In genomic region chr1:105988903-105989639, GRCm38 (mm10) we compare ENCODE assay signal across 8 mouse cellular contexts. TPM values are rescaled to one million over a fixed set of nuclear protein-coding genes. Genes with fewer than 3 reads are reported as not detected.
DNase-seq lines count a peak whose midpoint lies in the region; ATAC-seq and TF ChIP-seq lines count a peak whose summit lies in the region.

No protein-coding gene starts in this region.

- peak overlapping the region; percentile 94 for H3K27ac ChIP-seq in gastrocnemius, adult 2 months
- H3K27ac ChIP-seq in forebrain, embryonic 13.5 days: no peak overlapping the region
- H3K27ac ChIP-seq in liver, embryonic 14.5 days: no peak overlapping the region

- peaks cover 66% of the 10 kb centered on the region for H3K79me2 ChIP-seq in C2C12 (ENCODE audit: control insufficient read depth, insufficient read depth)

- H3K4me3 ChIP-seq in gastrocnemius, adult 2 months: peak overlapping the region; percentile 99
- peak overlapping the region; percentile 68 for H3K4me3 ChIP-seq in C2C12 (ENCODE audit: insufficient read depth, poor library complexity, severe bottlenecking)
- peak overlapping the region; percentile 78 for H3K4me3 ChIP-seq in forebrain, embryonic 13.5 days
- peak overlapping the region; percentile 74 to 79; a peak in 3 of 4 replicates for H3K4me3 ChIP-seq in liver, embryonic 14.5 days (ENCODE audit: insufficient read depth in 1 of 2, low read depth in 2 of 2, low read length in 2 of 2)

- H3K9ac ChIP-seq in forebrain, embryonic 13.5 days: no peak overlapping the region
- no peak overlapping the region; the same call in 1 of the 2 replicates for H3K9ac ChIP-seq in liver, embryonic 14.5 days (replicated peaks)

- H3K79me3 ChIP-seq in C2C12 (ENCODE audit: low read depth): peaks cover 35% of the 10 kb centered on the region

- WGBS in forebrain, embryonic 13.5 days: 73% methylated on average over 14 of the region's 14 CpGs
- 32% methylated on average over 14 of the region's 14 CpGs for WGBS in liver, embryonic 14.5 days (ENCODE audit: insufficient replicate concordance)

- H3K27me3 ChIP-seq in C2C12 (ENCODE audit: control insufficient read depth, insufficient read depth, insufficient read length): no peaks in the 10 kb centered on the region
- H3K27me3 ChIP-seq in forebrain, embryonic 13.5 days: no peaks in the 10 kb centered on the region
- H3K27me3 ChIP-seq in liver, embryonic 14.5 days (ENCODE audit: control insufficient read depth, insufficient read depth, low read length): no peaks in the 10 kb centered on the region

- TF ChIP-seq EP300 in liver, embryonic 14.5 days (IDR thresholded peaks at IDR 0.05; ENCODE audit: low read depth): no peak

- no peak for DNase-seq in gastrocnemius, adult 2 months
- no peak for DNase-seq in gastrocnemius, postnatal 36 days
- no peak for DNase-seq in liver, embryonic 14.5 days (ENCODE audit: low read depth in 3 of 3, low spot score in 3 of 3)
- no peak for DNase-seq in right cerebral cortex, postnatal 10 days (ENCODE audit: low spot score in 2 of 2)
- DNase-seq in layer of hippocampus, postnatal 10 days (ENCODE audit: low spot score in 2 of 2): no peak
- no peak for DNase-seq in layer of hippocampus, adult 8-10 months (ENCODE audit: low spot score in 2 of 2)

- H3K4me1 ChIP-seq in forebrain, embryonic 13.5 days: peaks cover 25% of the 10 kb centered on the region
- peaks cover 12 to 14% of the 10 kb centered on the region in 2 experiments for H3K4me1 ChIP-seq in liver, embryonic 14.5 days (replicated peaks; ENCODE audit: control insufficient read depth in 2 of 2, insufficient read depth in 2 of 2, low read length in 1 of 2)

- intact Hi-C loops in gastrocnemius, adult 2 months (cut with DNase I): no loop called here
- intact Hi-C loops in gastrocnemius, postnatal 36 days (cut with DNase I): no loop called here

- no peaks in the 10 kb centered on the region for H3K36me3 ChIP-seq in C2C12 (ENCODE audit: control insufficient read depth, insufficient read depth)
- H3K36me3 ChIP-seq in forebrain, embryonic 13.5 days (ENCODE audit: poor library complexity, severe bottlenecking): no peaks in the 10 kb centered on the region
- H3K36me3 ChIP-seq in liver, embryonic 14.5 days (replicated peaks; ENCODE audit: control insufficient read depth, insufficient read depth, low read depth): no peaks in the 10 kb centered on the region

- no peak for TF ChIP-seq CTCF in gastrocnemius, adult 2 months (IDR thresholded peaks at IDR 0.05)
- TF ChIP-seq CTCF in C2C12 (IDR thresholded peaks at IDR 0.05; ENCODE audit: control insufficient read depth, insufficient read depth, insufficient read length): no peak
- no peak for TF ChIP-seq CTCF in liver, embryonic 14.5 days (IDR thresholded peaks at IDR 0.05; ENCODE audit: low read depth)

- ATAC-seq in forebrain, embryonic 13.5 days: no peak
- ATAC-seq in liver, embryonic 14.5 days (ENCODE audit: insufficient read depth): no peak

- peak overlapping the region; percentile 100 for H3K4me2 ChIP-seq in forebrain, embryonic 13.5 days
- H3K4me2 ChIP-seq in liver, embryonic 14.5 days (ENCODE audit: low read depth): peak overlapping the region; percentile 83

- H3ac ChIP-seq in C2C12 (ENCODE audit: control insufficient read depth, insufficient read length, low read depth): no peak overlapping the region

- no peaks in the 10 kb centered on the region for H3K9me3 ChIP-seq in forebrain, embryonic 13.5 days (replicated peaks)
- H3K9me3 ChIP-seq in liver, embryonic 14.5 days (ENCODE audit: control insufficient read depth, low read length): no peaks in the 10 kb centered on the region

TF ChIP-seq in C2C12, 6 proteins besides CTCF, POLR2A, EP300 and RAD21:
- TF ChIP-seq MYOD1 (IDR thresholded peaks at IDR 0.05; ENCODE audit: control insufficient read depth, insufficient read length, low read depth) (no peak), FOSL1 (IDR thresholded peaks at IDR 0.05; ENCODE audit: insufficient read depth, low read length, poor library complexity, severe bottlenecking) (no peak), MYOG (IDR thresholded peaks at IDR 0.05; ENCODE audit: control insufficient read depth, extremely low read depth, insufficient read length) (no peak), MAX (IDR thresholded peaks at IDR 0.05) (no peak)

RNA-seq across cellular contexts. Expression of gene Zcchc2, which starts 1.1 kb away (rescaled TPM):
- 10 to 100 TPM in 1 of 2 experiments, 1 to 10 TPM in 1; 6.1 to 11.4 TPM for total RNA-seq in gastrocnemius, adult 2 months (2021)
- 1 to 10 TPM; 8.6 to 9.6 TPM for total RNA-seq in gastrocnemius, postnatal 36 days (2021)
- 5.9 TPM for polyA plus RNA-seq in C2C12 (2012; fragmentation: generic; extraction: Trizol)
- polyA plus RNA-seq in forebrain, embryonic 13.5 days (2015; fragmentation: Nextera tagmentation; extraction: Ambion mirVana): 1.7 and 1.8 TPM in 2 replicates
- 4.3 and 4.9 TPM in 2 replicates for polyA plus RNA-seq in liver, embryonic 14.5 days (2012; rRNA removed)
- 1.0 and 1.4 TPM in 2 replicates for polyA plus RNA-seq in liver, embryonic 14.5 days (2014; fragmentation: Nextera tagmentation; extraction: Ambion mirVana)
- total RNA-seq in layer of hippocampus, postnatal 10 days (2021): 10 to 100 TPM; 19.7 to 20.7 TPM
- 10 to 100 TPM; 20.6 to 25.6 (median 23.3) TPM for total RNA-seq in layer of hippocampus, adult 8-10 months (2022)
